Mouse (Mus musculus): ENCODE measurements at regions not wholly inside any gene's neighbourhood (a gene's known extent, or its start where the extent isn't known, plus 50 kb on each side); places are given as distances from the start of the nearest gene placed in this dataset.

GRCm38 (mm10) chr8:41815272-41815671 is 398.4 kb upstream of the Frg1 start:
- TF ChIP-seq CTCF (IDR thresholded peaks at IDR 0.05) (no peak), EP300 (IDR thresholded peaks at IDR 0.05; ENCODE audit: insufficient read depth, low read depth, low read length) (no peak), POLR2A (IDR thresholded peaks at IDR 0.05; ENCODE audit: insufficient read depth, low read depth, low read length) (no peak)
